In genomic region chr3:51157291-51157650, GRCm38 (mm10) we compare ENCODE assay signal across 10 mouse cellular contexts.
DNase-seq lines count a peak whose midpoint lies in the region; ATAC-seq and TF ChIP-seq lines count a peak whose summit lies in the region.
"Had no signal": no experiment of that assay in that cellular context is flagged by ENCODE, and none has a peak within 500 bp of the region (broad histone marks: within the 10 kb centered on the region; RNA-seq: fewer than 3 reads in every experiment).

No protein-coding gene starts in this region.

- intact Hi-C loops in left cerebral cortex, postnatal 10 days (cut with DNase I) = no loop called here

- no peak for TF ChIP-seq EP300 in stomach, postnatal 0 days (optimal IDR thresholded peaks at IDR 0.05)

- 13% methylated on average over 4 of the region's 4 CpGs for WGBS in heart, embryonic 10.5 days
- 20% methylated on average over 4 of the region's 4 CpGs for WGBS in stomach, embryonic 14.5 days
- WGBS in stomach, postnatal 0 days = 20% methylated on average over 4 of the region's 4 CpGs
- 17% methylated on average over 4 of the region's 4 CpGs for WGBS in liver, embryonic 12.5 days (ENCODE audit: insufficient replicate concordance)
- 16% methylated on average over 4 of the region's 4 CpGs for WGBS in stomach, embryonic 15.5 days

- H3K36me3 ChIP-seq in heart, embryonic 10.5 days = no peaks in the 10 kb centered on the region
- H3K36me3 ChIP-seq in stomach, embryonic 14.5 days (ENCODE audit: control insufficient read depth, insufficient read depth, low read length) = no peaks in the 10 kb centered on the region
- no peaks in the 10 kb centered on the region for H3K36me3 ChIP-seq in stomach, postnatal 0 days (ENCODE audit: control insufficient read depth, insufficient read depth, low read length)
- H3K36me3 ChIP-seq in liver, embryonic 12.5 days = no peaks in the 10 kb centered on the region
- H3K36me3 ChIP-seq in stomach, embryonic 15.5 days = no peaks in the 10 kb centered on the region

- no peak overlapping the region for H3K9ac ChIP-seq in stomach, embryonic 14.5 days (replicated peaks; ENCODE audit: low read depth, low read length)
- no peak overlapping the region for H3K9ac ChIP-seq in stomach, postnatal 0 days (ENCODE audit: low read length)
- H3K9ac ChIP-seq in liver, embryonic 12.5 days = no peak overlapping the region; the same call in 1 of the 2 replicates
- no peak overlapping the region for H3K9ac ChIP-seq in stomach, embryonic 15.5 days

- H3K9me3 ChIP-seq in heart, embryonic 10.5 days = no peaks in the 10 kb centered on the region
- H3K9me3 ChIP-seq in stomach, embryonic 14.5 days (ENCODE audit: control insufficient read depth, low read depth, low read length) = no peaks in the 10 kb centered on the region
- H3K9me3 ChIP-seq in stomach, postnatal 0 days (ENCODE audit: control insufficient read depth, low read length) = no peaks in the 10 kb centered on the region
- H3K9me3 ChIP-seq in liver, embryonic 12.5 days (replicated peaks) = no peaks in the 10 kb centered on the region
- H3K9me3 ChIP-seq in stomach, embryonic 15.5 days = no peaks in the 10 kb centered on the region

- H3K4me1 ChIP-seq in heart, embryonic 10.5 days = peaks cover 15% of the 10 kb centered on the region
- 0 out of 2 replicates have a peak, but pooled peaks cover 7% of the 10 kb centered on the region for H3K4me1 ChIP-seq in stomach, embryonic 14.5 days (ENCODE audit: control insufficient read depth, insufficient read depth, low read length)
- H3K4me1 ChIP-seq in stomach, postnatal 0 days (replicated peaks; ENCODE audit: control insufficient read depth, insufficient read depth) = peaks cover 3% of the 10 kb centered on the region
- peaks cover 59% of the 10 kb centered on the region for H3K4me1 ChIP-seq in liver, embryonic 12.5 days
- H3K4me1 ChIP-seq in stomach, embryonic 15.5 days = peaks cover 21% of the 10 kb centered on the region

- H3K27me3 ChIP-seq in heart, embryonic 10.5 days (ENCODE audit: insufficient read depth, poor library complexity, severe bottlenecking) = no peaks in the 10 kb centered on the region
- no peaks in the 10 kb centered on the region for H3K27me3 ChIP-seq in stomach, embryonic 14.5 days (ENCODE audit: control insufficient read depth, insufficient read depth, low read length)
- no peaks in the 10 kb centered on the region for H3K27me3 ChIP-seq in stomach, postnatal 0 days (ENCODE audit: control insufficient read depth, insufficient read depth, low read length)
- no peaks in the 10 kb centered on the region for H3K27me3 ChIP-seq in liver, embryonic 12.5 days (replicated peaks)
- H3K27me3 ChIP-seq in stomach, embryonic 15.5 days (replicated peaks) = no peaks in the 10 kb centered on the region

- H3K27ac ChIP-seq in heart, embryonic 10.5 days = peak overlapping the region; percentile 29; the same call in 1 of the 2 replicates
- H3K27ac ChIP-seq in stomach, embryonic 14.5 days (ENCODE audit: low read length) = peak overlapping the region; percentile 48; the same call in 1 of the 2 replicates
- no peak overlapping the region for H3K27ac ChIP-seq in stomach, postnatal 0 days (replicated peaks)
- H3K27ac ChIP-seq in liver, embryonic 12.5 days = peak overlapping the region; percentile 77
- no peak overlapping the region for H3K27ac ChIP-seq in stomach, embryonic 15.5 days

- no peak for DNase-seq in heart, embryonic 10.5 days (ENCODE audit: low spot score)
- DNase-seq in heart, postnatal 4 days = no peak
- no peak for DNase-seq in stomach, postnatal 0 days (ENCODE audit: low spot score)
- no peak for DNase-seq in left cerebral cortex, postnatal 10 days (ENCODE audit: extremely low spot score in 1 of 2, low spot score in 2 of 2)
- no peak for DNase-seq in frontal cortex, postnatal 14 days (ENCODE audit: low spot score in 2 of 2)
- DNase-seq: B cell, adult 2 months; thymus, postnatal 14 days had no signal

- TF ChIP-seq CTCF in stomach, postnatal 0 days (IDR thresholded peaks at IDR 0.05; ENCODE audit: low read depth) = no peak

- H3K4me3 ChIP-seq in heart, embryonic 10.5 days = peak overlapping the region; percentile 18; the same call in 1 of the 2 replicates
- no peak overlapping the region for H3K4me3 ChIP-seq in stomach, embryonic 14.5 days (ENCODE audit: low read depth, low read length)
- H3K4me3 ChIP-seq in stomach, postnatal 0 days (ENCODE audit: low read depth, low read length) = no peak overlapping the region
- H3K4me3 ChIP-seq in liver, embryonic 12.5 days = peak overlapping the region; percentile 23
- no peak overlapping the region for H3K4me3 ChIP-seq in stomach, embryonic 15.5 days (replicated peaks)

- no peak overlapping the region for H3K4me2 ChIP-seq in stomach, embryonic 14.5 days (replicated peaks; ENCODE audit: low read depth, low read length)
- no peak overlapping the region for H3K4me2 ChIP-seq in stomach, postnatal 0 days (replicated peaks; ENCODE audit: low read depth)
- H3K4me2 ChIP-seq in liver, embryonic 12.5 days = peak overlapping the region; percentile 64
- peak overlapping the region; percentile 21; the same call in 1 of the 2 replicates for H3K4me2 ChIP-seq in stomach, embryonic 15.5 days

- no peak for ATAC-seq in stomach, embryonic 14.5 days (ENCODE audit: insufficient number of reproducible peaks, insufficient read depth, low FRiP score, low read depth)
- ATAC-seq in stomach, postnatal 0 days (ENCODE audit: low FRiP score, low TSS enrichment) = no peak
- ATAC-seq in liver, embryonic 12.5 days = peak; percentile 57
- no peak for ATAC-seq in stomach, embryonic 15.5 days (ENCODE audit: insufficient read depth, low FRiP score, low read depth)

Comparison
In these comparisons a context has a peak if more than half of its experiments do, and no peak if none do; other contexts are left out.
1. H3K27ac ChIP-seq: peak in heart, embryonic 10.5 days (single experiment), stomach, embryonic 14.5 days (single experiment) and liver, embryonic 12.5 days (single experiment); none in stomach, postnatal 0 days (single experiment) and stomach, embryonic 15.5 days (single experiment).
2. H3K4me2 ChIP-seq: peak in liver, embryonic 12.5 days (single experiment) and stomach, embryonic 15.5 days (single experiment); none in stomach, embryonic 14.5 days (single experiment) and stomach, postnatal 0 days (single experiment).
3. H3K4me3 ChIP-seq: peak in heart, embryonic 10.5 days (single experiment) and liver, embryonic 12.5 days (single experiment); none in stomach, embryonic 14.5 days (single experiment), stomach, postnatal 0 days (single experiment) and stomach, embryonic 15.5 days (single experiment).